Mouse (Mus musculus): ENCODE data around the gene Smyd3. TPM values are rescaled to one million over a fixed set of nuclear protein-coding genes. Genes with fewer than 3 reads are reported as not detected.

Smyd3 gene
- polyA plus RNA-seq, 1 experiment from 2014 or later: 18.8 TPM

DNA sequence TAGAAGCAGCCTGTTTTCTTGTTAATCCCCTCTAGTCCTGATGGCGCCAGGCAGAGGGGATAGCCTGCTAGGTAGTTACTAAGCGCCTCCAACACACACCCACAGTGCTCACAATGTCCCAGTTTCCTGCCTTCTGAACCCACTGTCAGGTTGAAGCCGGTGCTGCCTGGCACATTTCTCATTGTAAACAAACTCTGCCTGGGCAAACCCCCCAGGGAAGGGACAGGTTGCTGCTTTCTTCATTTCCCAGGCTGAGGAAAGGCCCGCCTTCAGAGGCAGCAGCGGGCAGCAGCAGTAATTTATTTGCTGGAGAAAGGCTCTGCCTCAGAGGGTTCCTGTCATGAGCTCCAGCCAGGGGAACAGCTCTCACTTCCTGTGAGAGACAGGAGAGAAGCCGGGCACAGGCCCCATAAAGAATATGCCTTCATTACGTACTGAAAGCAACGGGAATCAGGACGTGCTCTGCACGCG lies 256.3 kb downstream of the Smyd3 start:
- Histone ChIP-seq H3K27me3 (replicated peaks) (no peaks in the 10 kb centered on the region), H3K9ac (0 out of 2 replicates have a peak overlapping the region, but pooled peaks have one; percentile 9), H3K9me3 (no peaks in the 10 kb centered on the region), H3K27ac (0 out of 2 replicates have a peak overlapping the region, but pooled peaks have one; percentile 33), H3K4me2 (replicated peaks) (no peak overlapping the region), H3K36me3 (no peaks in the 10 kb centered on the region), H3K4me1 (peaks cover 11% of the 10 kb centered on the region), H3K4me3 (no peak overlapping the region)
- 34% methylated on average over 11 of the region's 11 CpGs for WGBS
- peak; percentile 72 for ATAC-seq (ENCODE audit: low FRiP score, low read depth)

DNA sequence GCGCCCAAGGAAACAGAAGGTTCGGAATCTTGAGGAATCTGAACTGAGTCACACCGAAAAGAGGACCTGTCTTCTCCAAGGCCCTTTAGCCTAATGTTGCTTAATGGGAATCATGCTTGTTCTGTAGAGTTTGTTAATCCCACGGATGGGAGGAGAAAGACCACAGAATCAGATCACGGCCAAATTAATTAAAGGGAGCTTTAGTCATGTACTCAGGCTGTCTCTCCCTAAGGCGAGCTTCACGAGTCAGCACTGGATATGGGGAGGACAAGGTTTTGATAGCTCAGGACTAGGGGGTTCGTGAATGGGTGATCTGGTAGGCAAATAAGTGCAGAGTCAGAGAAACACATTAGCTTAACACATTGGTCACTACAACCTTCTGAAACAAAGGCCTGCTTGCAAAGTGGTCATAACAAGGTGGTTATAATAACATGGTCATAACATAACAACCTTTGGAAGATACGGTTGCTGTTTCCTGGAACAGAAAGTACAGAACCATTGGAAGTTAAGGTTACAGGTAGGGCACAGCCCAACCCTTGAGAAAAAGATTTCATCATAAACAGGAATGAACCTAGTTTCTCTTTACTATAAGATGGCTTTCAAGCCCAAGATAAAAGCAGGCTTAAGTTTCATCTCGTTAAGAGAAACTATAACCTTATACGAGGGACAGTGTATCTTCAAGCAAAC lies 261.9 kb downstream of the Smyd3 start:
- Histone ChIP-seq H3K4me1 (no peaks in the 10 kb centered on the region; the same call in 1 of the 2 replicates), H3K9me3 (no peaks in the 10 kb centered on the region), H3K9ac (no peak overlapping the region), H3K4me2 (replicated peaks) (no peak overlapping the region), H3K27ac (no peak overlapping the region), H3K36me3 (no peaks in the 10 kb centered on the region), H3K27me3 (replicated peaks) (no peaks in the 10 kb centered on the region), H3K4me3 (no peak overlapping the region)
- ATAC-seq (ENCODE audit: low FRiP score, low read depth): no peak
- WGBS: 91% methylated on average over 11 of the region's 11 CpGs

DNA sequence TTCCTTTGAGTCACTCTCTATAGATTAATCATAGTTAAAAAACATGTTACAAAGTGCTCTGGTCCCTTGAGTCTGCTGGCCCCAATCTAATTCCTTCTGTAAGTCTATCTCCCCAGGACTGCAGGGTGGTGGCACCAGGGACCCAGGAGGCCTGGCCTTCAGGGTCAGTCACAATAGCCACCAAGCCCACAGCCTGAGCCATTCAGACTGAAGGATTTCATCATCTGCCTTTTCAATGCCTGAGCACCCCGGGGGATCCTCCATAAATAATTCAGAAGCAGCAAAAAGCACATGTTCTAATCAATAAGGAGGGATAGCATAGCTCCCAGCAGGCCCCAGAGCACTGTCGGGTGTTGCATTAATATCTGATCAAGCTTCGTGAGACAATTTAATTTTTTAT lies 263.3 kb downstream of the Smyd3 start:
- WGBS: 22% methylated on average over 3 of the region's 3 CpGs
- H3K27ac ChIP-seq: no peak overlapping the region
- no peak for ATAC-seq (ENCODE audit: low FRiP score, low read depth)

DNA sequence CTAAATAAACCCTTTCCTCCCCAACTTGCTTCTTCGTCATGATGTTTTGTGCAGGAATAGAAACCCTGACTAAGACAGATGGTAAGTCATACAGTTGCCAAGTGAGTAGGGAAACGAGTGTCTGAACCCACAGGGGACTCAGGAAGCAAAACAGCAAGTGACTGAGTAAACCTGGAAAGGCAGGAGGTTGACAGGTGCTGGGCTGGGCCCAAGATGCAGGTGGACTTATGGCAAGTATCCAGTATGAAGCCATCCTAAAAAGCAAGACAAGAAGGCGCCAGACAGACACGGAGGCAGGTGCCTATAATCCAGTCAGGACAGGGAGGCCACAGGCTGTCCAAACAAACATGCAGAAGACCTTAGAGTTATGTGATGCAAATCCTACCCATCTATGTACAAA lies 265.2 kb downstream of the Smyd3 start:
- Histone ChIP-seq H3K27me3 (replicated peaks) (no peaks in the 10 kb centered on the region), H3K4me3 (no peak overlapping the region), H3K9me3 (no peaks in the 10 kb centered on the region), H3K27ac (no peak overlapping the region), H3K9ac (no peak overlapping the region), H3K4me1 (peaks cover 11% of the 10 kb centered on the region; the same call in 1 of the 2 replicates), H3K36me3 (no peaks in the 10 kb centered on the region), H3K4me2 (replicated peaks) (no peak overlapping the region)
- 79% methylated on average over 4 of the region's 4 CpGs for WGBS
- ATAC-seq (ENCODE audit: low FRiP score, low read depth): no peak

More for the DNA sequence above, 263.3 kb downstream of the Smyd3 start:
- H3K27me3 ChIP-seq (replicated peaks): no peaks in the 10 kb centered on the region
- H3K9ac ChIP-seq: no peak overlapping the region
- peaks cover 6% of the 10 kb centered on the region; the same call in 1 of the 2 replicates for H3K4me1 ChIP-seq
- H3K4me2 ChIP-seq (replicated peaks): no peak overlapping the region
- H3K36me3 ChIP-seq: no peaks in the 10 kb centered on the region
- no peak overlapping the region for H3K4me3 ChIP-seq
- no peaks in the 10 kb centered on the region for H3K9me3 ChIP-seq

DNA sequence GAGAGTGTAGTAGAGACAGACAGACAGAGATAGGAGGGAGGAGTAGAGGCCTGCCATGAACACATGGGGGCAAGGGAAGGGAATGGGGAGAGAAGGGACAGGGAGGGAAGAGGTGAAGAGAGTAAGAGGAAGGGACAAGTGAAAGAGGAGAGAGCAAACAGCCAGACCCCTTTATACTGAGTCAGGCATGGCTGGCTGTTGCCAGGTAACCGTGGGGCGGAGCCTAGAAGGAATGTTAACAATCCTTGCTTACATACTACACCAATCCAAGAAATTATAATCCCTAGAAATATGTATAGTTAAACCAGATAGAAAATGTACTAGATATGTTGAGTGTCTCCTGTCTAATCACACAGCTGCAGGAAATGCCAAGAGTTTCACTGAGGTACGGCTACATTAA lies 267.5 kb downstream of the Smyd3 start:
- Histone ChIP-seq H3K9me3 (no peaks in the 10 kb centered on the region), H3K4me2 (replicated peaks) (no peak overlapping the region), H3K9ac (no peak overlapping the region), H3K36me3 (no peaks in the 10 kb centered on the region), H3K27ac (no peak overlapping the region), H3K4me1 (peaks cover 11% of the 10 kb centered on the region; the same call in 1 of the 2 replicates), H3K4me3 (no peak overlapping the region), H3K27me3 (replicated peaks) (no peaks in the 10 kb centered on the region)
- WGBS: 92% methylated on average over 3 of the region's 3 CpGs
- ATAC-seq (ENCODE audit: low FRiP score, low read depth): no peak

DNA sequence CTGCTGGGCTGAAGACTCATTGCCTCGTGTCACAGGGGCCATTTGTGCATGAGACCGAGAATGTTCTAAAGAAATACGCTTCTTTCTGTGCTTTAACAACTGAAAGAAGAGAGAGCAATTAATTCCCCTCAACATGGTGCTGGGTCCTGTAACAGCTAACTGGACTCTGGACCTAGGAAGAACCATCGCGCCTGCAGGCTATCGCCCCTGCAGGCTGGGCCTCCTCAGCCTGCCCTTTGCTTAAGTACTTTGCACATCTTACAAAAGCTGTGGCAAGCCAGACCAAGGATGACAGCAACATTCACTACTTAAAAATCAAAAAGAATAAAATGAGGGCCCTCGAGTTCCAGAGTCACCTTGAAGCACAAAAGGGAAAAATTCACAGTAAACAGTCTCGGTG lies 274.3 kb downstream of the Smyd3 start:
- Histone ChIP-seq H3K9ac (no peak overlapping the region), H3K4me2 (replicated peaks) (no peak overlapping the region), H3K4me1 (no peaks in the 10 kb centered on the region), H3K36me3 (no peaks in the 10 kb centered on the region), H3K27ac (no peak overlapping the region), H3K27me3 (replicated peaks) (no peaks in the 10 kb centered on the region), H3K4me3 (no peak overlapping the region), H3K9me3 (no peaks in the 10 kb centered on the region)
- WGBS: 78% methylated on average over 8 of the region's 8 CpGs
- ATAC-seq (ENCODE audit: low FRiP score, low read depth): no peak

DNA sequence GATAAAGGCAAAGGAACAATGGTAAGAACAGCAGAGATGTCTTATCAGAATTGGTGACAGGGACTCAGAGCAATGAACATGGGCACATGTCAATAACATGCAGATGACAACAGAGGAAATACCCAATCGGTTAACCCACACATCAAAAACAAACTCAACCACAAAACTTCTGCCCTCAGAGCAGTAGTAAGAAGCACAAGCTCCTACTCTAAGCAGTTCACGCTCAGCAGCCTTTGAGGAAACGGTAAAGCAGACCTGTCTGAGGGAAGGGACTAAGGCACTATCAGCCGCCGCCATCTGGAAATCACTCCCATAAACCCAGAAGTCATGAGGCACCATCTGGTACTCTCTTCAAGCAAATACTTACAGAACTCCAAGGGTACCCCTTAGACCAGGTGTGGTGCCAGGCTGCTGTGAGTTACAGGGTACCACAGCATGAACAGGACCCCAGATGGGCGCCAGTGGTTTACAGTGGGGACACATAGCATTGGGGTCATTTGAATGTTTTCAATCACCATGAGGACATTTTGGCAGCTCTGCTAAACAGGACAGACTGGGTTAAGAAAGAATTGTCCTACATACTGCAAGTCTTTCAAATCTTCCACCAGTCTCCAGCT lies 277.1 kb downstream of the Smyd3 start:
- no peak overlapping the region for H3K4me2 ChIP-seq (replicated peaks)
- no peaks in the 10 kb centered on the region for H3K27me3 ChIP-seq (replicated peaks)
- H3K4me3 ChIP-seq: no peak overlapping the region
- H3K9me3 ChIP-seq: no peaks in the 10 kb centered on the region
- H3K36me3 ChIP-seq: no peaks in the 10 kb centered on the region
- no peak overlapping the region for H3K9ac ChIP-seq
- ATAC-seq (ENCODE audit: low FRiP score, low read depth): no peak
- WGBS: 84% methylated on average over 6 of the region's 6 CpGs
- no peak overlapping the region for H3K27ac ChIP-seq
- H3K4me1 ChIP-seq: no peaks in the 10 kb centered on the region

DNA sequence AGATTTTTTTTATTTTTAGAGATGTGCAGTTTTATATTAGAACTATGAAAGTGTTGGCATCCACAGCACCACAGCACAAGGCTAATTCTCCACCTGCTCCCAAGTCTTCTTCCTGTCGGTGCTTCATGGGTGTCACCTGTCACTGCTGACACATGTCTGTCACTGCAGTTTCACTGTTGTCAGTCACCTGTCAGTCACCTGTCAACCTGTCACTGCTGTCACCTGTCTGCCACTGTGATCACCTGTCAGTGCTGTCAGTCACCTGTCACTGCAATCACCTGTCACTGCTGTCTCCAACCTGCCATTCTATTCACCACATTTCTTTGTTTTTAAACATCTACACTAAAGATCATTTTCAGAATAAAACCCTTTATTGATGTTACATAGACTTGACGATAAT lies 279.2 kb downstream of the Smyd3 start:
- Histone ChIP-seq H3K36me3 (no peaks in the 10 kb centered on the region), H3K9me3 (no peaks in the 10 kb centered on the region), H3K27ac (no peak overlapping the region), H3K4me1 (no peaks in the 10 kb centered on the region), H3K9ac (no peak overlapping the region), H3K4me3 (no peak overlapping the region), H3K27me3 (replicated peaks) (no peaks in the 10 kb centered on the region), H3K4me2 (replicated peaks) (no peak overlapping the region)
- 88% methylated on average over 2 of the region's 2 CpGs for WGBS
- ATAC-seq (ENCODE audit: low FRiP score, low read depth): no peak

DNA sequence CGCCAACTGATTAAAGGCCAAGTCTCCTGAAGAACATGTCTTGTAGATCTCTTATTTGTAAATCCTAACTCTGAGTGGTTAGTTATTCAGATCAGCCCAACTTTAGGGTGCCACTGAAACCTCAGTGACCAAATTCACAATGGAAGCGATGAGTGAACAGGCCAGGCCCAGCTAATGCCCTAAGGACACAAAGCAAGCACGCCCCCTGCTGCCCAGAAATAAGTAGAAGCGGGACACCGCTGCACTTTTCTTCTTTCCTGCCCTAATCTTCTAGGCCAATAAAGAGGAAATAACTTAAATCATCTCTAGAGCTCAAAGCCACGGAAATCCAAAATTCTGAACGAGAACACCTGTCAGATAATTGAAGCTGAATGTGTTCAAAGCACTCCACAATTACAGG lies 279.9 kb downstream of the Smyd3 start:
- no peaks in the 10 kb centered on the region for H3K27me3 ChIP-seq (replicated peaks)
- H3K4me1 ChIP-seq: no peaks in the 10 kb centered on the region
- 31% methylated on average over 7 of the region's 7 CpGs for WGBS
- ATAC-seq (ENCODE audit: low FRiP score, low read depth): no peak
- no peaks in the 10 kb centered on the region for H3K36me3 ChIP-seq
- H3K9ac ChIP-seq: no peak overlapping the region
- no peaks in the 10 kb centered on the region for H3K9me3 ChIP-seq
- no peak overlapping the region for H3K4me3 ChIP-seq
- H3K4me2 ChIP-seq (replicated peaks): no peak overlapping the region
- no peak overlapping the region for H3K27ac ChIP-seq

DNA sequence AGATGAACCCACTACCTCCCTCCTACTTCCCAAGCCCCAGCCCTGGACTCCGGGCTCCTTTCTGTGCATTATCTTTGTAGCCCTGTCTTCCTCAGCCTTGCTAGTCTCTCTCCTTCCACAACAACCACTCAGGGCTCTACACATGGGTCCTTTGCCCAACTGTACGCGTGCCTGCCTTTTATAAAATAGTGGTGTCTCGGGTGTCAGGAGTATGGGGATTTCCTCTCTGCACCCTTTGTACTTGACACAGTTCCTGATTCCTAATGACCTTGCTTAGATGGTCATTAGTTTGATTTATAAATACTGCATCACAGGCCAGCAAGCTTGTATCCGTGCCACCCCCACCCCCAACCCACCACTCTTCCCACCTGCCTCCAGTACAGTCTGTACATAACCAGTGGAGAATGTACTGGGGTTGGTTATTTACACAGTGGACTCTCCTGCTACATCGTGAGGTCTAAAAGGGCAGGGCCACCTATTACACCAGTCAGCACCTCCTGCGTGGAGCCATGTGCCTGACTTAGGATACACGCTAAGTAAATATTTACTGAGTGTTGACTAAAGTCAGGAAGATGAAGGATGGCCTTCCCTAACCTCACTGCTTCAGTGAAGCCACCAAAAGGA lies 281.5 kb downstream of the Smyd3 start:
- Histone ChIP-seq H3K4me1 (peaks cover 4% of the 10 kb centered on the region), H3K9ac (no peak overlapping the region), H3K4me2 (replicated peaks) (no peak overlapping the region), H3K36me3 (no peaks in the 10 kb centered on the region), H3K4me3 (no peak overlapping the region), H3K27me3 (replicated peaks) (no peaks in the 10 kb centered on the region), H3K27ac (no peak overlapping the region), H3K9me3 (no peaks in the 10 kb centered on the region)
- ATAC-seq (ENCODE audit: low FRiP score, low read depth): no peak
- 72% methylated on average over 8 of the region's 8 CpGs for WGBS

DNA sequence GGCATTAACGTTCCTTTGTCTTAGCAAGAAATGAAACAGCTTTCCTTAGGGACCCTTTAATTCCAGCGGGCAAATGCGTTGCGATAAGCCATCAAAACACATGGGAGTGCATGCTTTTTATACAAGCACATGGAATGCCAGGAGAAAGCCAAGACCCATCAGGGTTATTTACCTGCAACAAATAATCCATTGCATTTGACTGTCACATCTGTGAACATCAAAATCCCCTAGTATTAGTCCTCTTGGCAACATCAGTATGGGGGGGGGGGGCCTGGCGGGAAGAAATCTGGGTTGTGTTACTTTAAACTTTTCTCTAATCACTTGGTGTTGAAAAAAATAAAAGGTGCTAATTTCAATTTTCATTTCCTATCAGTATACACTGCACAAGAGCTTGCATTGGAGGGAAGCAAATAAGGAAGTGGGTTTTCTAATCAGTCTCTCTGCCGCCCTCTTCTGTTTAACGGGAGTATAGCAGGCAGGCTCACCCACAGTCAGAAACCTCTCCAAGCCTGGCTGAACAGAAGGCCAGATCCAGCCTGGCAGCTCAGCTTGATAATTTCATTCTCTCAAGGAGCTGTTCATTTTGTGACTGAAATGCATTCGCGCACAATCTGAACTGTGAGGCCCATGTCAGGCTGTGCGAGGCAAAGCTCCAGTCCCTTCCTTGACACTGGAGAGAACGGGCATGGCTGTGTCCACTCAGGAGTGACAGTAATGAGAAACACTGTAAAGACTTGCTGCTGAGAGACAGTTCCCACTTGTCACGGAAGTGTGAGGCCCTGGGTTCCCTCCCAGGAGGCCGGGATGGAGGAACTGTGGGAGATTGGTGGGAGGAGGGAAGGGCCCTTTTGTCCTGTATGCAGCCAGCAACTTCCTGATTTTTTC lies 285.8 kb downstream of the Smyd3 start:
- H3K27me3 ChIP-seq (replicated peaks): no peaks in the 10 kb centered on the region
- peak; percentile 64 for ATAC-seq (ENCODE audit: low FRiP score, low read depth)
- peak overlapping the region; percentile 28; the same call in 1 of the 2 replicates for H3K27ac ChIP-seq
- H3K36me3 ChIP-seq: no peaks in the 10 kb centered on the region
- H3K4me1 ChIP-seq: peaks cover 4% of the 10 kb centered on the region
- 34% methylated on average over 13 of the region's 13 CpGs for whole genome bisulfite sequencing
- H3K4me2 ChIP-seq (replicated peaks): no peak overlapping the region
- H3K9ac ChIP-seq: no peak overlapping the region
- H3K9me3 ChIP-seq: no peaks in the 10 kb centered on the region
- H3K4me3 ChIP-seq: no peak overlapping the region

DNA sequence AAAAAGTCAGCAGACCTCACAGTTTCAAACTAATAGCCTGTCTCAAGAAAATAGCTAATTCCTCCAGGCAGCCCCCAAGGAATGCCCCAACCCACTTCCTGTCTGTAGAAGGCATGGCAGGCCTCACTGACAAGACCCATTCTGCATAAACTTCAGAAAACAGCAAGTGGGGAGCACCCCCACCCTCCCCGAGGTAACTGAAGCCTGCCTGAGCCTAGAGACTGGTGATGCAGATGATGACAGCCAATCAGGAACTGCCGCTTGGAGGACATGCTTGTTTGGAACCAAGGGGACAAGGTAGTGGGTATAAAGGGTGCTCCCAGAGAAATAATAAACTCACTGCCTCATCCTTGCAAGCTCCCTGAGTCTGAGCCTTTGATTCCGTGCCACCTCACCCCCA lies 288.3 kb downstream of the Smyd3 start:
- Histone ChIP-seq H3K4me2 (replicated peaks) (no peak overlapping the region), H3K36me3 (no peaks in the 10 kb centered on the region), H3K9me3 (no peaks in the 10 kb centered on the region), H3K27ac (no peak overlapping the region), H3K4me1 (peaks cover 4% of the 10 kb centered on the region), H3K9ac (no peak overlapping the region), H3K27me3 (replicated peaks) (no peaks in the 10 kb centered on the region), H3K4me3 (no peak overlapping the region)
- 74% methylated on average over 3 of the region's 3 CpGs for WGBS
- no peak for ATAC-seq (ENCODE audit: low FRiP score, low read depth)
